Mouse (Mus musculus): Measurements from ENCODE around the gene Ppp5c.

Gene Ppp5c

DNA sequence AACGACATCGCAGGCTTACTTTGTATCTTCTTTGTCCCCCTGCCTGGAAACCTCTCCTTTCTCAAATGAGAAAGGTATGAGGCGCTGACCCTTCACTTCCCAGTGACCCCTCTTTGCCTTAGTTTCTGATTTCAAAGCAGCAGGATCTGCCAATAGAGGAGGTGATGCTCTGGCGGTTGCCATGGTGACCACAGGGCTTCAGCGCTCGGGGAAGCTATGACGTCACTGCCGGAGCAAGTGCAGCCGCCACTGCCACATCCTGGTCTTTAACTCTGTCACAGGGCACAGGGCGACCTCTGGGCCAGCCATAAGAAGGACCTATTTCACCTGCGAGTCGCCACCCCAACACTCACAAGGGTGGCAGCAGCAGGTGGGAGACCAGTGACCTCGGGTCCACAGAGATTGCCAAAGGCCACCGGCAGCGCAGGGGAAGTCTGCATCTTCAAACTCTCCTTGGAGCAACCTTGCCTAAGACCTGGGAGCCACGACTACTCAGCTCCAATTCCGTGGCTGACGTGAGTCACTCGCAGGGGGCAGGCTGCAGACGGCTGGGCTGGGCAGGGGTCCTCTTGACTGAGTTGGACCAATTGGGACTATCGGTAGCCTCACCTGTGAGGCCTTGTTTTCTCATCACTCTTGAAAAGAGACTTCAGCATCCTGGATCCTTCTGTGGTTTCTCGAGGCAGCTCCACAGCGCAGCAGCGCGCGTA lies 44.7 kb downstream of the Ppp5c start, which contains the start of gene Gm42372:
Gene Gm42372, plus strand, starts transcription at position 228 of the 710 bp plus-strand sequence.
- peak; percentile 49 to 71 for DNase-seq (ENCODE audit: low spot score in 2 of 2)

DNA sequence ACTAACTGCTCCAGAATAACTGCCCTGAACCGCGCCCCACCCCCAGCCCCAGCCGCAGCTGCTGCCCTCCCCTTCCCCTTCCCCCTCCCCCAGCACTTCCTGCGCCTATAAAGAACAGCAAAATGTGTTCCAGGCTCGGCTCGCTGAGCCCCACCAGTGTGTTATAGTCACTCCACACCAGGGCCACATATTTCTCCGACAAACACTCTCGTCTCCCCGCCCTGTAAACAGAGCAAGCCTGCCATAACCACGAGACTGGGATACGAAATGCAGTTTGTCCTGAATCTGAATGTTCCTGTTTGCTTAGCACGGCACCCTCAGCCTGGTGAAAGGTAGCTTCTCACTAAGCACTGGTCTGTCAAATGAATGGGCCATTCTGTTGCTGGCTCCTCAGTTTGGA lies 47.4 kb downstream of the Ppp5c start:
- peak; percentile 36 to 68 for DNase-seq (ENCODE audit: low spot score in 2 of 2)

DNA sequence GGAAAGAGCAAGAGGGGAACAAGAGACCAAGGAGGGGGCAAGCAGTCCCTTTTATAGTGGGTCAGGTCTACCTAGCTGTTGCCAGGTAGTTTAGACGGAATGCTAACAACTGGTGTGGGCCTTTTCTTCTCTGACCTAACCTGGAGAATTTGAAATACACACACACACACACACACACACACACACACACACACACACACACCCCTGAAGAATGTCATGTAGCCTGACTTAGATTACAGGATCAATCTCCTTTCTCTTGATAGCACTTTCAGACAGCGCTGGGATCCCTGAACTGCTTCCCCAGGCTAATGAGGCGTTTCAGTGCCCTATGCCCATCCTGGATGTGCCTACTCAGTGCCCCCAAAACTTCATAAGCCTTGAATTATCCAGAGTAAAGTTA lies 49.1 kb downstream of the Ppp5c start:
- no peak for DNase-seq (ENCODE audit: low spot score in 2 of 2)

DNA sequence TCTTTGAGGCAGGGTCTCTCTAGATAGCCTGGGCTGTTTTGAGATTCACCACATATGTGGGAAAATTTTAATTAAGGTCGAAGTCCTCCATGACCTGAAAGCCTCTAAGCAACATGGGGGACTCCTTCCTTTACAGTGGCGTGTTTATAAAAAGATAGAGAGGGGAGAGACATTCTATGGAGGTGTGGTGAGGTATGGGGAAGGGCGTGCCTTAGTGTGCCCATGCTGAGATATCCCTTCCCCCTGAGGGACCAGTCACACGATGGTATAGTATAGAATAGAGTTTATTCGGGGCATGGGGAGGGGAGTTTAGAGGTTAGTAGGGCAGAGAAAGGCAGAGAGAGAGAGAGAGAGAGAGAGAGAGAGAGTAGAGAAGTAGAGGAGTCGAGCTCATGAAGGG lies 49.6 kb downstream of the Ppp5c start:
- no peak for DNase-seq (ENCODE audit: low spot score in 2 of 2)

DNA sequence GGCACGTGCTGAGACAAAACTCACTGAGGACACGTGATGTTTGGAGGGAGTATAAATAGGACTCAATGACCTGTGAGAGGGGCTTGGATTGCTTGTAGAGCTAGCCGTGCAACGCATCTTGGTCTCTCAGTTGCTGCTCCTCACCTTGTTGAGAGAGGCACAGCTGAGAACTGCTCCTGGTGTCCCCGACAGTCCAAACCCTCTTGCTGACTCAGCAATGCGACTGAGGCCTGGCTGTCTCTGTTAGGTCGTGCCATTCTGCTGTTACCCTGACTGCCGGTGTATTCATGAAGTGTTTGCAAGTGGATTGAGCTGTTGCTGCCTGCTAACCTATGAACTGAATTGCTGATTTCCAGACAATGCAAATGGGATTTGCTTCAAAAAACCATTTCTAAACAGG lies 51.4 kb downstream of the Ppp5c start:
- DNase-seq (ENCODE audit: low spot score in 2 of 2) = no peak

DNA sequence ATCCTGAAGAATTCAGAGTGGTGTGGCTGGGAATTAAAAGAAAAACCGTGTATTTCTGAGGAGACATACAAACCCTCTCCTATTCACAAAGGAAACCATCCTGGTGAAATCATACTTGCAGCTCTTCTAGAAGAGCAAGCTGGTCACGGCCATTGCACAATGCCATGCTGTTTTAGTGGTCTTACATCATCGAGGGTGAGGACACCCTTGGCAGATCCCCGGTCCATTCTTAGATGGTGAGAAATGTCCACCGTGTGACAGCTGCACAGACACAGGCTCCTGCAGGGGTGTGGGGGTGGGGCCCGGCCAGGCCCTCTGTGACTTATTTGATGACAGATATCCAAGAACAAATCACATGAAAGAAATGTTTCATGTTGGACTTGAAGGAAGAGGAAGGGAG lies 53.7 kb downstream of the Ppp5c start:
- no peak for DNase-seq (ENCODE audit: low spot score in 2 of 2)

DNA sequence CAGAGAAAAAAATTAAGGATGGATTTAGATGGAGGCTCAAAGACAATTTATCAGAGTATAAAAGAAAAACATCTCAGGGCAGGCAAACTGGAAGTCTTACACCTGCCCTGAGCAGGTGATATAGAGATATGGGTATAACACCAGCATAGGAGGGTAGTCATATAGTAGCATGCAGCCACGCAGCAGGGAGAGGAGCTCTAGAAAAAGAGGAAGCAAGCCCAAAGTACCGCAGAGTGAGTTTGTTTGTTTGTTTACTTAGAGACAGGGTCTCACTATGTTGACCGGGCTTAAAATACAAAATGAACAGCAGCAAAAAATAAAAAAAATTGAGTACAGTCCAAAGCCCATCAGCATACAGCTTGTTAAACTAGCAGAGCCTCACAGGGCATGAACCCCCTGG lies 56.6 kb downstream of the Ppp5c start:
- DNase-seq (ENCODE audit: low spot score in 2 of 2) = no peak

DNA sequence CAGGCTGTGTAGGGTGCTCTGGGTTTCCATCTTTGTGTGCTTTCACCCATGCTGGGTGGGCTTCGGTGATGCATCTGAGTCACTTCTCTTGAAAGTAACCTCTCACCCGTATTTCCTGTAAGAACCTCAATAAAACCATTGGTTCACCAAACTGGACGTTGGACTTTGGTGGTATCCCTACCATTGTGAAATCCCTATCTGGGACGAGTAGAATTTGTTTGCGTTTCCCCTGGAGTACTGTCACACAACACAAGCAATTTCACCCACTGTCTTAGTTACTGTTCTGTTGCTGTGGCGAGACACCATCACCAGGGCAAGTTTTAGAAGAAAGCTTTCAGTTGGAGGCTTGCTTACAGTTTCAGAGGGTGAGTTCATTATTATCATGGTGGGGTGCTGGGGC lies 59.3 kb downstream of the Ppp5c start:
- no peak for DNase-seq (ENCODE audit: low spot score in 2 of 2)

DNA sequence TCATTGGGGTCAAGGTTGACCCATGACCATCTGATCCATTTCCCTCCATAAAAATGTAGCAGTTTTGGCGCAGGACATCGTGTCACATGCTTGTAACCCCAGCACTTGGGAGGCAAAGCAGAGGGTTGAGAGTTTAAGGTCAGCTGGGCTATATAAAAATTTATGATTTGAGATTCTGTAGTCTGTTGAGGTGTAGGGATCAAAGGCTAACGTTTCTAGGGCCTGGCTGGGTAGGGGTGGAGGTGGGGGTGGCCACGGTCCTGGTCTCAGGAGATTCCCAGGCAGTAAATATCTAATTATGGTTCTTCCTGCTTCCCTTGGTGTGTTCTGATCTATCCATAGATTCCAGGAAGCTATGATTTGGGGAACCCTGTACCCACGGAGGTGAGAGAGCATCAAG lies 66.0 kb downstream of the Ppp5c start:
- no peak for DNase-seq (ENCODE audit: low spot score in 2 of 2)

DNA sequence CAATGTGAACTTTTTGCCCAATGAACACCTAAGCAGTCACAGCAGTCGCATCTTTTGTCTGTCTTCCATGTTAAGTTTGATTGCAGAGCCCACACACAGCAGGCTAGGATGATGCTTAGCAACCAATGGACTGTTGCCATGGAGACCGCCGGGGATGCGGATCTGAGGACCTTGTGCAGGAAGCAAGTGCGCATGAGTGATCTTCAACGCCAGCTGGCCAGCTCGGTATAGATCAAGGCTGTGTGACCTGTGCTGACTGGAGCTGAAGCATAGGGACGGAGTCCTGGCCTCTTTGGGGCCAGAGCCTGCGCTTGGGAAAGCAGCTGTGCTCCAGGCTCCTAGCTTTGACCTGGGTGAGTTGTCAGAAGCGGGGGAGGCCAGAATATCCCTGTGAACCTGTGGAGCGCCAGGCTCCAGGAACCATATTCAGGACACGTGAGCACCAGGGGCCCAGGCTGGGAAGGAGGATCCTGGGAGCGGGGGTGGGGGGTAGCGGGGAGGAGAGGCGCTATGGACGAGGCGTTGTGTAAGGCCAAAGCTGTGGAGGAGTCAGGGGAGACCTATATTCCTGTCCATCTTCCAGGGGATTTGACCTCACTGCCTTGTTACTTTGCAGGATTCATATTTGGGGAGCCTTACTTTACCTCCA lies 68.1 kb downstream of the Ppp5c start, which contains the start of gene Pnmal1:
Gene Pnmal1, plus strand, starts transcription at position 141 of the 649 bp plus-strand sequence.
- no peak for DNase-seq (ENCODE audit: low spot score in 2 of 2)

DNA sequence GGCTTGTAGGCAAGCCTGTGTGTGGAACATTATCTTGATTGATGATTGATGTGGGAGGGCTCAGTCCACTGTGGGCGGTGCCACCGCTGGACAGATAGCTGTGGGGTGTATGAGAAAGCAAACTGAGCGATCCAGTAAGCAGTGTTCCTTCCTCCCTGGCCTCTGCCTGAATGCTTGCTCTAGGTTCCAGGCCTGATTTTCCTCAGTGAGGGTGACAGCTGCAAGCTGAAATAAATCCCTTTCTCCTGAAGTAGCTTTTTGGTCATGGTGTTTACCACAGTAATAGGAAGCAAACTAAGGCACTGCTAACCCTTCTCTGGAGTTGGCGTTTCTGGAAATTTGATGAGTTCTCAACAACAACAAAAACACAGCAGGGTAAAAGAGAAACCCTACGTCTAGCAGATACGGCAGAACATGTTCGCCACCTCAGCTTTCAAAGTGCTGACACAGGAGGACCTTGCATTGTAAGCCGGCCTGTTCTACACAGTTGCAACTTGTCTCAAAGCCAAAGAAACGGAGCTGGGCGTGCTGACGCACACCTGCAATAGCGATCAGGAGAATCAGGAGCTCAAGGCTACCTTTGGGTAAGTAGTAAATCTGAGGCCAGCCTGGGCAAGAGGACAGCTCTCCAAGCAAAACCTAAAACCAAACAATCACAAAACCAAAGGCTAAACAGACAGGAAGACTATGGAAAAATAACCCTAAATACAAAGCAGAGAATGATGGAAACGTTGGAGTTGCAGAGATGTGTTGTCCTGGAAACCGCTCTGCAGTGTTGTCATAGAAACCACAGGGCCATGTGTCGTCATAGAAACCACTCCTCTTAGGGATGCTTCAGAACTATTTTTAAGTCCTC lies 71.1 kb downstream of the Ppp5c start:
- DNase-seq (ENCODE audit: low spot score in 2 of 2) = no peak

DNA sequence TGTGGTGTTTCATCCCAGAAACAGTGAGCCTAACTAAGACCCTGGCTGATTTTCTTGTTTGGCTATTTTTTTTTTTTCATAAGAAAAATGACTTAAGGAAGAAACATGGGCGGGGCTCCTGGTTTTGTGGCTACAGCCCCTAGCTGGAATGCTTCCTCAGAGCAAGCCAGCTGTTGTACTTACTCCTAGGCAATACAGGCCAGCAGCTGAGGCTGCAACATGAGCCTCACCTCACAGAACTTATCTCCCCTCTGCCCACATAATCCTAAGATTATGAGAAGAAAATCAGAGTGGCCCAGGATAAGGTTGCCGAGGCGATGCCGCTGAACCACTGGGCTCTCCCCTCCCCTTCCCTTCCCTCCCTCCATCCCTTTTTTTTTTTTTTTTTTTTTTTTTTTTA lies 72.0 kb downstream of the Ppp5c start:
- no peak for DNase-seq (ENCODE audit: low spot score in 2 of 2)

Data from spleen, postnatal 4 days (tissue).